Mouse (Mus musculus) frontal cortex, adult (tissue): ENCODE data around the gene Cfap43.

Experiments
- ATAC-seq: cut with Nextera tagmentation; 2 replicates; pipeline ENCODE4 v1.9.2; 2017; ENCODE audit warnings: mild to moderate bottlenecking, moderate library complexity, mixed read lengths; ENCODE audit not compliant: low TSS enrichment

Gene Cfap43

GRCm38 (mm10) chr19:47713457-47713856, 205.6 kb downstream of the Cfap43 start:
- ATAC-seq: no peak

GRCm38 (mm10) chr19:47710376-47710775, 208.7 kb downstream of the Cfap43 start:
- ATAC-seq: no peak

GRCm38 (mm10) chr19:47705772-47706309, 213.2 kb downstream of the Cfap43 start:
- ATAC-seq: no peak

DNA sequence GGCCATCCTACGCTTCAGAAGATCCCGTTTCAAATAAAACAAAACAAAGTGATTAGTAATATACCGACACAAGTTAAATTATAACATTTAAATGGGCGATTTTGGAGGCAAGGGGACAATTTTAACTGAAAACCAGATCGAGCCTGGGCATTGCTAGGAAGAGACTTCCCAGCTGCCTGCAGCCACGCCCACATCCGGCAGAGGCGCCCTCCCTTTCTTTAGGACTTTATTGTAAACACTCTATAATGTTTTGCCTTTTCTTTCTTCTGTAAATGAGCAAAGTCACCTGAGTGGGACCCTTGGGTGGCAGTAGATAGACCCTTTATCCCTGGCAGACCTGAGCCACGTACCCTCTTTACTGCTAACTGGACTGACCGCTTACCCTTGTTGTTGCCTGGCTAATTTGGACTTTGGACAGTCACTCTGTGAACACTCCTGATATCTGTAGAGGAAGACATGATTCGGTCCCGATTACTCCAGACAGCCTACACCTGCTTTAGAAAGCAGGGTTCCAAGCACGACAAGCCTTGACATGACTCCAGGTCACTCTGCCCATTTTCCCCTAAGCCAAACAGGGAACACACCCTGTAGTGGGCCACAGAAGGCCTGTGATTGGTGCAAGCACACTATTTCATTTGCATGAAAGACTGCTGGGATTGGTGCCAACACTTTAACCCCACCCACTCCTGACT, 213.9 kb downstream of the Cfap43 start:
- ATAC-seq: no peak

GRCm38 (mm10) chr19:47700509-47700908, 218.6 kb downstream of the Cfap43 start:
- no peak for ATAC-seq

- ATAC-seq: no peak
Measured at GRCm38 (mm10) chr19:47699743-47700142, 219.3 kb downstream of the Cfap43 start.

DNA sequence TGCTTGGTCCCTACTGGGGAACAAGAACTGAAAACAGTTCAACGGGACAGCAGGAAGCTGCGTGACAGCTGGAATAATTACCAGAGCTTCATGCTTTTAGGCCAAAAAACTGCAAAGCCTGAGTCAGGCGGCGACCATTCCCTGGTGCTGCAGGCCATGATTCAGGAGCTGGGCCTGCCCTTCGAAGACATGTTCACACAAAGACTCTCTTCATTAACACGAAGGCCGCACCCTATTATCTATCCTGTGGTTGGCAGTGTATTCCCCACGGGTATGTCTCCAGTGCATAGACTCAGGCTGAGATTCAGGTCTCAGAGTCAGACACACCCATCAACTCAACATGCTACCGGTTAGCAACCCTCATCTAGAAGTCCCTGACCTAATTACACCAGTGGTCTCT, 220.8 kb downstream of the Cfap43 start:
- no peak for ATAC-seq

DNA sequence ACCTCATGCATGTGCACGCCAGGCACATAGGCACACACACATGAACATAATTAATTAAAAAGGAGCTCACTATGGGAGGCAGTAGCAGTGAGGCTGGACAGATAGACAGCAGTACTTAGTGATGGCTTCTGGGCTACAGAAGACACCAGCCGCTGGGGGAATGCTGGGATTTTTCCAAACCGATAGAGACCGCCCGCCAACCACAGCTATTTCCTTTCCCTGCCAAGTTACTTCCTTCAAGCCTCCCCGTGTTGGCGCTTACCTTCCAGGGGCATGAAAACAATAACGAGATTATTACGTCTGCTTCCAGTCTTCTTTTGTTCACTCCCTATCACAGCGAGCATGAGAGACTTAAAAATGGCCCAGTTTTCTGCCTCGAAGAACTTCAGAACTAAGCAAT, 222.0 kb downstream of the Cfap43 start:
- no peak for ATAC-seq

DNA sequence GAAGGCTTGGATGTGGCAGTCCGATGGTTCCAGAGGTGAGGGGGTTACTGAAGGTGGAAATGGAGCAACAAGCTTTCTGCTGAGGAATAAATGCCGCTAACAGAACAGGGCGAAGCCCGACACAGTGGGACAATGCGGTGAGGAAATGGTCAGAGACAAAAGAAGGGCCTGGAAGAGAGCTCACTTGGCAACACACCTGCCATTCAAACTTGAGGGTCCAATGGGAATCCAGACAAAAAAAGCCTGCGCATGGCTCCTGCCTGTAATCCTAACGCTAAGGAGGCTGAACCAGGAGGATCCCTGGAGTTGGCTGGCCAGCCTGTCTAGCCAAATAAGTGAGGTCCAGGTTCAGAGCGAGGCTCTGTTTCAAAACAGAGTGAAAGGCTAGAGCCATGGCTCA, 222.7 kb downstream of the Cfap43 start:
- ATAC-seq: no peak

- no peak for ATAC-seq
Measured at GRCm38 (mm10) chr19:47695725-47696124, 223.4 kb downstream of the Cfap43 start.

DNA sequence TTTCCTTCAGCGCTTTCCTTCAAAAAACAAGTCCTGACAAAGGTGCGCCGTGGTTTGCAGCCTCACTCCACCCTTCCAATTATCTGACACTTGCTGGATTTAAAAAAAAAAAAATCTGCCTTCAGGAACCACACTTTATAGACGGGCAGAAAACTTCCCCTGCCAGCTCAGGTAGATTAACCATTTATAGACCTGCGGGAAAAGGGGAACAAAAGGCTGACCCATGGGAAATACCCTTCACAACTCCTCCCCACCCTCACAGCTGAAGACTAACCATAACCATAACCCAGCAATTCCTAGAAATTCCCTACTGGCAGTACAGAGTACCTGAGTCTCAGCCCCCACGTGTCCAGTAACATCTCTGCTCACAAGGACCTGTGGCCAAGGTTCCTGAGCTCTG, 227.1 kb downstream of the Cfap43 start, which contains the start of gene Col17a1:
Gene Col17a1 (minus strand): TSS at position 101 of the 400 bp plus-strand sequence.
- ATAC-seq: no peak

DNA sequence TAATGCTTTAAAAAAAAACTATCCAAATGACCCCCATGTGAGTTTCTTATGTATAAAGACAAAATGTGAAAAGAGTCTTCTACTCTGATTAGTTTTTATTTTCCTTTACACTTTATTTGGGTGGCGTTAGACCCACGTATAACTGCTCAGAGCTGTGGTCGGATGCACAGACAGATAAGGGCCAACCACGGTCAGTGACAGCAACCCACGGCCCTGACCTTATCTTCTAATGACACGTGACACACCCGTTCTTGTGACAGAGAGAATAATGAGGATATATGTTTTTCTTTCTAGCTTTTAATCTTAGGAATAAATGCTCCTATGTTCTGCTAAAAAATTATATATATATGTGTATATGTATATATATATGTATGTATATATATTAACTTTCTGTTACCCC, 229.5 kb downstream of the Cfap43 start:
- ATAC-seq: no peak
